Mouse (Mus musculus) left cerebral cortex, adult 2 months (tissue): Measurements from ENCODE around the gene Cldn9. TPM values are rescaled to one million over a fixed set of nuclear protein-coding genes. Genes with fewer than 3 reads are reported as not detected.

ENCODE experiments used
- DNase-seq, 2 experiments: peaks; one replicate each; pipeline ENCODE4 v3.0.0; 2021 to 2022; ENCODE audit warnings: low spot score in 2 of 2, mixed read lengths in 1 of 2; ENCODE audit errors: extremely low spot score in 1 of 2
- H3K27ac ChIP-seq: fragments of 200-600 bp; 2 replicates; pipeline ENCODE4 v1.8.1; 2022
- H3K4me3 ChIP-seq: fragments of 200-600 bp; 2 replicates; pipeline ENCODE4 v1.8.1; 2022
- CTCF ChIP-seq: fragments of 200-600 bp; IDR thresholded peaks from 2 replicates; pipeline ENCODE4 v1.8.1; 2022; ENCODE audit warnings: antibody characterized with exemption, mild to moderate bottlenecking, moderate library complexity
- intact Hi-C: fragments of 180-260 bp; cut with DNase I; formaldehyde crosslinking; loops from one replicate; pipeline ENCODE4 v1.15.1; 2025
- long read RNA-seq, 2 experiments: library from polyadenylated mRNA; stranded (forward); transcript quantifications; one replicate each; pipeline ENCODE4 v2.0.0; 2021; ENCODE audit warnings: borderline mapping rate in 2 of 2
- total RNA-seq, 2 experiments: library from RNA; stranded (reverse); gene quantifications; 2 replicates each; pipeline ENCODE4 v1.2.3; 2021

The Cldn9 gene
- under 1 TPM in 1 of 2 experiments, not detected in 1; 0.23 TPM for total RNA-seq
- long read RNA-seq, experiment 1 = 0 reads
- long read RNA-seq, experiment 2, partial matches to known transcripts = 0 of 1 reads
- long read RNA-seq, experiment 2, other reads (novel, unspliced or antisense) = 0 of 1 reads

DNA sequence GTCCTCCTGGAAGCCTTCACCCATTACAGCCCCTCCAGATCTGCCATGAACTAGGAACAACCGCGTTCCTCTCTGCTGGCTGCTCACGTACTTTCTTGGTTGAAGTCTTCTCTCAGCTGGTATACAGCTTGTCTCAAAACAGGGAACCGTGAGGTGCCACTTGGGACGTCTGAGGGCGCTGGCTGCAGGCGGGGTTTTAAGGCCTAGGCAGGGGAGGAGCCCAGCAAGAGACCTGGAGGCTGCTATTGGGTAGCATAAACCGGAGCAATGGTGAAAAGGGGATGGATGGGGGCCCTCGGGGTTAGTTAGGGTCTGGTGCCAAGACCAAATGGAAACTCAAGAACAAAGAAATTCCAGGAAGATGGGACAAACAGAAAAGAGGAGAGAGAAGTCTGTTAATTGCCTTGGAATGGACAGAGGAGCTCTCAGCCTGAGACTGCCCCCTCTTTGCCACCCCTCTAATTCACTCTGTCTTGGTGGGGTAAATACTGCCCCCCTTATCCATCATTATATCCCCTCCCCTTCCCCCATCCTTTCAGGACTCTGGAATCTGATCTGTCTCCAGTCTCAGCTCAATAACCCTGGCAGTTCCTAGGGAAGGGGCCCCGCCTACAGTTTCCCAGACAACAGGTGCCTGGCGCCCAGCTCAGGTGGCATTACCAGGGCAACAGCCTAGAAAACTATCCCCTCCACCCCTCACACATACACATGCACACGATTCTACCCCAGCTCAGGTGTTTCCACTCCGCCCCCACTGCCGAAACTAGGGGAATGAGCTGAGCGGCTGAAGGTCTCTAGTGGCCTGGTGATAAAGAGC, at the start of gene Cldn9:
Gene Cldn9, minus strand, starts transcription at position 171 of the 817 bp plus-strand sequence.
- no peak for TF ChIP-seq CTCF
- intact Hi-C loops = no loop called here
- no peak for DNase-seq
- Histone ChIP-seq H3K27ac (no peak within 1 kb of the TSS), H3K4me3 (no peak within 1 kb of the TSS)

GRCm38 (mm10) chr17:23730441-23730840, 46.6 kb upstream of the Cldn9 start:
- intact Hi-C loops = no loop called here
- TF ChIP-seq CTCF = no peak
- Histone ChIP-seq H3K27ac (no peak overlapping the region), H3K4me3 (no peak overlapping the region)
- no peak for DNase-seq

- no peak for DNase-seq
- no peak overlapping the region; the same call in 1 of the 2 replicates for H3K27ac ChIP-seq
- peak overlapping the region; percentile 93 for H3K4me3 ChIP-seq
- TF ChIP-seq CTCF = no peak; the same call in 1 of the 2 replicates
- intact Hi-C loops = no loop called here
These were observed 42.9 kb upstream of the Cldn9 start for GRCm38 (mm10) chr17:23726758-23727142.

DNA sequence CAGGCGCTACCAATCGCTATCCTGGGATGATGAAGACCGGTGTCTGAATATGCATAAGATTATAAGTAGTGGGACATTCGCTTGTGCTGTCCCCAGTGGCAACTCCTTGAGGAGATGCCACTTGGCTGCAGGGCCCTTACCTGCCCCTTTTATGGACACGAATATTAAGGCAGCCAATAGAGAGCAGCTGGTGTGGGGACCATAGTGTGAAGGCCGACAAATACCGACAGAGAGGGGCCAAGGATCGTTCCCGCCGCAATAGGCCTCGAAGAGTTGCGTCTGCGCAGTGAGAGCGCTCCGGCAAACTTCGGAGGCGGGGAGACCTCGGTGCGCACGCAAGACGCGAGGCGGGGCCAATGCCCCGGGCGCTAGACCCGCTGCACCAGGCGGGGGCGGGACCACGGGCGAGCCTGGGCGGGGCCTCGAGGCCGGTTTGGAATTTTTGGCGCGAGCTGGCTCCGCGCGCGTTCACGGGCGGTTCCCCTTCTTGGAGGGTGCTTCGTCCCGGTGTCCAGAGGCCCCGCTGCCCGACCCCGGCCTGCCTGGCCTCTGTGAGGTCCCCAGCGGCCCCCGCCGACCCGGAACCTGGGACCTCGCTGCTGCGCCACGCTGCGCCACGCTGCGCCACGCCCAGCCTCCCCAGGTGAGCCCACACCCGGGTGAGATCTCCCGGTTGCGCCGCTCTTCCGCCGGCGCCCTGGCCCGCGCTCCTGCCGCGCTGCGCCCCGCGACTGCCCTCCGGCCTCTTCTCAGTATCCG, 42.4 kb upstream of the Cldn9 start, which contains the start of gene Pkmyt1:
Gene Pkmyt1, plus strand, starts transcription at position 338 of the 759 bp plus-strand sequence.
- Histone ChIP-seq H3K4me3 (peak within 1 kb of the TSS; percentile 93), H3K27ac (peak within 1 kb of the TSS; percentile 83)
- TF ChIP-seq CTCF = no peak; the same call in 1 of the 2 replicates
- DNase-seq = peak; percentile 92 to 94
- intact Hi-C loops = no loop called here

- TF ChIP-seq CTCF = no peak
- DNase-seq = no peak
- H3K4me3 ChIP-seq = peak overlapping the region; percentile 93
- intact Hi-C loops = no loop called here
- peak overlapping the region; percentile 82 for H3K27ac ChIP-seq
These were observed 41.7 kb upstream of the Cldn9 start for GRCm38 (mm10) chr17:23725477-23725876.

- no peak within 1 kb of the TSS for H3K4me3 ChIP-seq
- TF ChIP-seq CTCF = no peak
- no peak within 1 kb of the TSS for H3K27ac ChIP-seq
- DNase-seq = no peak
- intact Hi-C loops = no loop called here
These were observed 38.7 kb upstream of the Cldn9 start, which contains the start of gene 1520401A03Rik for GRCm38 (mm10) chr17:23722376-23723125. 1520401A03Rik (minus strand) TSS chr17:23722783.

DNA sequence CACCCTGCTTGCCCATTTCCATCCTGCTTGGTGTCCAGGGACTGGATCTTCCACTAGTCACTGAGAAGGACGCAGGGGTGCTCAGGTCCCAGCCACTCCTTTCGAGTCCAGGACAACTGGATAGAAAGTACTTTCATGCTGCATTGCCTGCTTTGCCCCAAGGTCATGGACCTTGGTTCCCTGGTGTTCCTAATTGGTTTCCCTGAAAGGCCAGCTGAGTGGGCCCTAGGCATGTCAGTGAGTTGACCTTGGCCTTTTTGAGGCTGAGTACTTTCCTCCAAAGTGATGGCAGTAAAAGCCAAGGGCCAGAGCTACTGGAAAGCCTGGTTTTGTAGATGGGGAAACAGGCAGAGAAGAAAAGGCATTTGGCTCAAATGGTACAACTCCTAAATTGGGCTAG, 38.1 kb upstream of the Cldn9 start:
- Histone ChIP-seq H3K4me3 (no peak overlapping the region), H3K27ac (no peak overlapping the region)
- intact Hi-C loops = no loop called here
- DNase-seq = no peak
- TF ChIP-seq CTCF = no peak

DNA sequence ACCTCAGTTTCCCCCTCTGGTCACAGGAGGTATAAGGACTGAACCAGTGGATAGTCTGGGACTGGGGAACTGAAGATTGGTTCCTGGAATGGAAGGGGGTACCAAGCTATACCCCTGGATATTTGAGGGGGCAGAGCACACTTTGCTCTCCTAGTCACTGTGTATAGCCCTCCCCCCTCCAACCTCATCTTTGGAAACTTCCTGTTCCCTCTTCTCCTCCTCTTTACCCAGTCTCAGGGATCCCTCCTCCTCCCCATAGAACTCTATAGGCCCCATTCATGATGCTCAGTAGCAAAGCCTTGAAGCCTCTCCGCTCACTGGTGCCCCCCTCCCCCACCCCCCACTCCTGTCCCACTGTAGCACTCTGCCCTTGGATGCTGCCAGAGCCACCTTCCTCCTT, 35.6 kb upstream of the Cldn9 start:
- intact Hi-C loops = no loop called here
- DNase-seq = no peak
- TF ChIP-seq CTCF = no peak
- Histone ChIP-seq H3K27ac (no peak overlapping the region), H3K4me3 (no peak overlapping the region)

- no peak for DNase-seq
- H3K27ac ChIP-seq = no peak overlapping the region
- no peak overlapping the region for H3K4me3 ChIP-seq
- intact Hi-C loops = no loop called here
- TF ChIP-seq CTCF = no peak
These were observed 33.2 kb upstream of the Cldn9 start for GRCm38 (mm10) chr17:23717003-23717402.

DNA sequence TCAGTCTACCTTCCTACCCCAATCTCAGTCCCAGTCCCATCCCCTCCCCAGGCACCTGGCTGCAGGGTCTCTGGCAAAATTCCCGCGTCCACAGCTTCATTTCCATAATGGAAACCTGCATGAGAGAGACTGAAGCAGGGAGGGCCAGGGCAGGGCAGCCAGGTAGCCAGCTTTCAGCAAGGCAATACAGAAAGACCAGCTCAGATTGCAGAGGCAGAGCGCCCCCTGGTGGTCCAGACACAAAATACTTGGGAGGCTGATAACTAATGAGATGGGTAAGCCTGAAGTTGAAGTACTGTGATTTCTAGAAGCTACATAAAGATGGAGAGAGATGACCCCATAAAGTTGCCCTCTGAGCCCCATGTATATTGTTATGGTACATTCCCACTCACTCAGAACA, 22.4 kb upstream of the Cldn9 start:
- intact Hi-C loops = loop anchor here (2.0 to 10.0 kb wide), 3 partner anchors 45 to 511 kb away; partner anchors contain the start of genes Bicdl2 and Zfp40
- no peak overlapping the region for H3K27ac ChIP-seq
- no peak overlapping the region for H3K4me3 ChIP-seq
- peak; percentile 98 for TF ChIP-seq CTCF
- DNase-seq = peak; percentile 72 to 78

GRCm38 (mm10) chr17:23705525-23706104, 21.8 kb upstream of the Cldn9 start:
- no peak for TF ChIP-seq CTCF
- intact Hi-C loops = loop anchor here (2.0 to 10.0 kb wide), 3 partner anchors 45 to 511 kb away; partner anchors contain the start of genes Bicdl2 and Zfp40
- H3K27ac ChIP-seq = no peak overlapping the region

More at GRCm38 (mm10) chr17:23705525-23706104, 21.8 kb upstream of the Cldn9 start:
- no peak overlapping the region for H3K4me3 ChIP-seq
- DNase-seq = no peak
